Mouse (Mus musculus): ENCODE results near the gene Gabpb2. TPM values are rescaled to one million over a fixed set of nuclear protein-coding genes. Genes with fewer than 3 reads are reported as not detected.

Gene Gabpb2
- polyA plus RNA-seq, 1 experiment from 2014 or later: 7.7 TPM

GRCm38 (mm10) chr3:95230495-95231297, 13.0 kb upstream of the Gabpb2 start:
- H3K27me3 ChIP-seq (replicated peaks): no peaks in the 10 kb centered on the region

DNA sequence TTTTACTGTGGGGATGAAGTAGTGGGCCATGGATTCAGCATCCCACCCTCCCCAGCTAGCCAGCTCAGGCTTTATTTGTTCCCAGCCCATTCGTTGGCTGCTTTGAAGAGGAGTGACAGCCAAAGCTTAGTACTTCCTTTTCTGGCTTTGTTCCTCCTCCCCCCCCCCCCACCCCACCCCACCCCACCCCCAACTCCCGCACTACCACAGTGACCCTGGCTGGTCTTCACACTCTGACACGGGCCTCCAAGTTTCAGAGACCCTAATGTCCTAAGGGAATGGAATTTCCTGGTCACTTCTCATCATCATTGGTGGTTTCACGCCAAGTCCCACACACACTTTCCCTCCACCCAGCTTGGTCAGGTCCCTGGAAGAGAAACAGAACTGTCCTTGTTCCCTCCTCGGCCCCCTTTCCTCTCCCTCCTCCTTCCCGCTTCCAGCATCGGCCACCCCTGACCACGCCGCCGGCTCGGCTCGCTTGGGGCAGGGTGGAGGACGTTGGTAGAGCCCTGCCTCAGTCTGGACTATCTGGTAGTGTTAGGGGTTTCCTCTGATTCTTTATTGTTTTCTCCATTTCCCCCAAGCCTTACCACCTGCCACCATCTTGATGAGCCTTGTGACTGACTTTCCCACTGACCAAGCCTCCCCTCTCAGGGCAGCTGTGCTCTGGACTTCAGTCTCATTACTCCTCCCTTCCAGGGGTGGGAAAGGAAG, 12.2 kb upstream of the Gabpb2 start:
- H3K4me2 ChIP-seq: peak overlapping the region; percentile 86
- no peaks in the 10 kb centered on the region for H3K27me3 ChIP-seq (replicated peaks)
- H3K4me3 ChIP-seq: peak overlapping the region; percentile 97
- peaks cover 54% of the 10 kb centered on the region for H3K4me1 ChIP-seq (replicated peaks)
- H3K9me3 ChIP-seq (replicated peaks): no peaks in the 10 kb centered on the region
- peaks cover 51% of the 10 kb centered on the region for H3K36me3 ChIP-seq
- peak overlapping the region; percentile 88 for H3K27ac ChIP-seq (ENCODE audit: poor library complexity, severe bottlenecking)
- WGBS: 8% methylated on average over 13 of the region's 13 CpGs
- ATAC-seq (ENCODE audit: insufficient number of reproducible peaks, low FRiP score): peak; percentile 31
- H3K9ac ChIP-seq: peak overlapping the region; percentile 98

More at GRCm38 (mm10) chr3:95230495-95231297, 13.0 kb upstream of the Gabpb2 start:
- peak overlapping the region; percentile 97 for H3K4me3 ChIP-seq
- peaks cover 53% of the 10 kb centered on the region for H3K4me1 ChIP-seq (replicated peaks)
- WGBS: 51% methylated on average over 8 of the region's 8 CpGs
- H3K9me3 ChIP-seq (replicated peaks): no peaks in the 10 kb centered on the region
- peak overlapping the region; percentile 86 for H3K4me2 ChIP-seq
- H3K9ac ChIP-seq: peak overlapping the region; percentile 98
- H3K27ac ChIP-seq (ENCODE audit: poor library complexity, severe bottlenecking): peak overlapping the region; percentile 88
- no peak for ATAC-seq (ENCODE audit: insufficient number of reproducible peaks, low FRiP score)
- H3K36me3 ChIP-seq: peaks cover 51% of the 10 kb centered on the region

DNA sequence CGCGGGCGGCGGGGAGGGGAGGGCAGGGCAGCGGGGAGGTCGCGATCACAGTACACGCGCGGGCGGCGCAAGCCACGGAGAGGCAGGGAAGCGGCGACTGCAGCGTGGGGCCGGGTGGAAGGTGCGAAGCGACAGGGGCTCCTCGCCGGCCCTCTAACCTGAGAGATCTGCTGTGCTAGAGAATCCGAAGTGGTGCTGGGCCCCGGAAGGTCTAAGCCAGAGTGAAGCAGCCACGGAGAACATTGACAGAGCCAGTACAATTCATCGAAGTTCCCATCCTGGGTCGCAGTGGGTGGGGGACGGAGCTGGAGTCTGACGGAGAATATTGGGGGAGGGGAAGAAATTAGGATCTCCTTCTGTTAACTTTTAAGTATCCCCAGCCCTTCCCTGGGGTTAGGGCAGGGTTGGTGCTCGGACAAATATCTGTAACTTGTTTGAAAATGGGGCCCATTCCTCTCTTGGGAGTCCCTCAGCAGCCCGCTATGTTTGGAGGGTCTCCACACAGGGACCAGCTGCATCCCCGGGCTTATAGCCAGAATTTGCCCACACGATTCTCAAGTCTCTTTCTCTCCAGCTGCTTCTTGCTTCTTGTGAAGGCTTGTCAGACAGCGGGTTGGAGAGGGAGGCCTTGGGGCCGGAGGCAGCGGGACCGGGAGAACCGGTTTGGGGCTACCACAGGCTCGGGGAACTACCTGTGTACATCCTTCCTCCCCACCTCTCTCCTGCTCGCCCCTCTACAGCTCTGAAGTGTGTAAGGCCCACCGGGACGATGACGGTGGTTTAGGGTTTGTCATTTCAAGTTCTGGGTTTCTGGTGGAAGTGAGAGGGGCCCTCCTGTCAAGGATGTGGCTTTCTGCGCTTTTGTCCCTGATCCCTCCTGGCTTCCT, 11.4 kb upstream of the Gabpb2 start:
- H3K9me3 ChIP-seq (replicated peaks): no peaks in the 10 kb centered on the region
- H3K4me3 ChIP-seq: peak overlapping the region; percentile 97
- H3K27ac ChIP-seq (ENCODE audit: poor library complexity, severe bottlenecking): peak overlapping the region; percentile 88
- H3K4me2 ChIP-seq: peak overlapping the region; percentile 86
- H3K27me3 ChIP-seq (replicated peaks): no peaks in the 10 kb centered on the region
- no peak for ATAC-seq (ENCODE audit: insufficient number of reproducible peaks, low FRiP score)
- H3K9ac ChIP-seq: peak overlapping the region; percentile 98
- H3K36me3 ChIP-seq: peaks cover 45% of the 10 kb centered on the region
- WGBS: under 1% methylated on average over 38 of the region's 43 CpGs
- peaks cover 58% of the 10 kb centered on the region for H3K4me1 ChIP-seq (replicated peaks)

DNA sequence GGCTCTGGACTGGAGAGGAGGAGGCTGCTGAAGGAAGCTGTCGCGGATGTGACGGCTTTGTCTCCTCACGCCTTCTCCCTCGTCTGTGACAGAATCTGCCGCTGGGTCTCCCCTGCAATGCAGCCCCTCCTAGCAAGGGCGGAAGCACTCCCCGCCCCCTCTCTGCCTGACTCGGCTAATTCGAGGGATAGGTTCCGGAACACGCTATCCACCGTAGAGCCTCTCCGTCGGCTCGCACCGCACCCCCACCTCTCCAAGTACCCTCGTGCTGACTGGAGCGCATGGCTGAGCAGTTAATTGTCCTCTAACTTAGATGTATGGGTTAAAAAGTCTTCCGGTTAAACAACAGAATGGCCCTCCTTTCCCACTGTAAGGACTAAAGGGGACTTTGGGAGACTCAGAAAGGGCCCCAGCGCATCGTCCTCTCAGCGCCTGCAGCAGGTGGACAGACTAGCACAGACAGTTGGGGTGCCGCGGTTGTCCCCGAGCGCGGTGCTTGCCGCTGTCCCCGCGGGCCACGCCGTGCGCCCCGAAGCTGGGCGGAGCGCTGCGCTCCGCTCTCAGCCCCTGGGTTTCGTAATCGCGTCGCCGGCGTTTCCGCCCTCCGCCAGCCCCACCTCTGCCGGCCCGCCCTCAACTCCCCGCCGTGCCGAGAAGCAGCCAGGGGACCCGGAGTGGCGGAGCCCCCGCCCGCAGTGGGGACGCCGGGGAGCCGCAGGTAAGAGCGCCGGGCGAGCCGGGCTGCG, 10.6 kb upstream of the Gabpb2 start, which contains the start of gene Cdc42se1:
Gene Cdc42se1 (plus strand): TSS at position 585 of the 746 bp plus-strand sequence.
- H3K4me3 ChIP-seq: peak within 1 kb of the TSS; percentile 97
- H3K4me1 ChIP-seq (replicated peaks): peaks cover 62% of the 10 kb centered on the region
- peak; percentile 88 for ATAC-seq (ENCODE audit: insufficient number of reproducible peaks, low FRiP score)
- H3K36me3 ChIP-seq: peaks cover 45% of the 10 kb centered on the region
- no peaks in the 10 kb centered on the region for H3K27me3 ChIP-seq (replicated peaks)
- peak within 1 kb of the TSS; percentile 86 for H3K4me2 ChIP-seq
- peak within 1 kb of the TSS; percentile 98 for H3K9ac ChIP-seq
- peak within 1 kb of the TSS; percentile 88 for H3K27ac ChIP-seq (ENCODE audit: poor library complexity, severe bottlenecking)
- H3K9me3 ChIP-seq (replicated peaks): no peaks in the 10 kb centered on the region
- under 1% methylated on average over 48 of the region's 64 CpGs for WGBS

- H3K27ac ChIP-seq (ENCODE audit: poor library complexity, severe bottlenecking): no peak overlapping the region
- ATAC-seq (ENCODE audit: insufficient number of reproducible peaks, low FRiP score): no peak
- H3K4me1 ChIP-seq (replicated peaks): peaks cover 53% of the 10 kb centered on the region
- peak overlapping the region; percentile 56 for H3K4me2 ChIP-seq
- peaks cover 45% of the 10 kb centered on the region for H3K36me3 ChIP-seq
- peak overlapping the region; percentile 64; the same call in 1 of the 2 replicates for H3K9ac ChIP-seq
- no peaks in the 10 kb centered on the region for H3K9me3 ChIP-seq (replicated peaks)
- H3K4me3 ChIP-seq: peak overlapping the region; percentile 97
- 43% methylated on average over 1 of the region's 1 CpGs for WGBS
- H3K27me3 ChIP-seq (replicated peaks): no peaks in the 10 kb centered on the region
These were observed 9.5 kb upstream of the Gabpb2 start for GRCm38 (mm10) chr3:95227214-95227613.

- Histone ChIP-seq H3K9ac (peak overlapping the region; percentile 48; the same call in 1 of the 2 replicates), H3K27ac (ENCODE audit: poor library complexity, severe bottlenecking) (no peak overlapping the region), H3K4me2 (no peak overlapping the region), H3K9me3 (replicated peaks) (no peaks in the 10 kb centered on the region), H3K4me1 (replicated peaks) (peaks cover 25% of the 10 kb centered on the region), H3K27me3 (replicated peaks) (no peaks in the 10 kb centered on the region), H3K4me3 (no peak overlapping the region), H3K36me3 (peaks cover 56% of the 10 kb centered on the region)
- WGBS: 27% methylated on average over 6 of the region's 6 CpGs
- no peak for ATAC-seq (ENCODE audit: insufficient number of reproducible peaks, low FRiP score)
These were observed 6.6 kb upstream of the Gabpb2 start for GRCm38 (mm10) chr3:95224295-95224694.

DNA sequence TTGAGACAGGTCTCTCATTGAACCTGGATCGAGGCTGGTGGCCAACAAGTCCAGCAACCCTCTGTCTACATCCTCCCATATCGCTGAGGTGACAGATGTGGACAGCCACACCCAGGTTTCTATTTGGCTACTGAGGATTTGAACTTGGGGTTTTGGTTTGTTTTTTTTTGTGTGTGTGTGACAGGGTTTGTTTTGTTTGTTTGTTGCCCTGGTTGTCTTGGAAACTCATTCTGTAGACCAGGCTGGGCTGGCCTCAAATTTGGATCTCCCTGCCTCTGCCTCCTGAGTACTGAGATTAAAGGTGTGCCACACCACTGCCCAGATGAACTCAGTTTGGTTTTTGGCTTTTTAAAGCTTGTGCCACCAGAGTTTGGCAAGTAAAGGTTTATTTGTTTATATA, 5.3 kb upstream of the Gabpb2 start:
- peaks cover 25% of the 10 kb centered on the region for H3K4me1 ChIP-seq (replicated peaks)
- H3K27ac ChIP-seq (ENCODE audit: poor library complexity, severe bottlenecking): no peak overlapping the region
- H3K4me3 ChIP-seq: no peak overlapping the region
- WGBS: 88% methylated on average over 2 of the region's 2 CpGs
- no peaks in the 10 kb centered on the region for H3K27me3 ChIP-seq (replicated peaks)
- H3K9me3 ChIP-seq (replicated peaks): no peaks in the 10 kb centered on the region
- ATAC-seq (ENCODE audit: insufficient number of reproducible peaks, low FRiP score): no peak
- H3K4me2 ChIP-seq: no peak overlapping the region
- H3K36me3 ChIP-seq: peaks cover 56% of the 10 kb centered on the region
- no peak overlapping the region for H3K9ac ChIP-seq

- Histone ChIP-seq H3K27me3 (replicated peaks) (no peaks in the 10 kb centered on the region), H3K36me3 (peaks cover 54% of the 10 kb centered on the region), H3K27ac (ENCODE audit: poor library complexity, severe bottlenecking) (peak overlapping the region; percentile 99; the same call in 1 of the 2 replicates), H3K9me3 (replicated peaks) (no peaks in the 10 kb centered on the region), H3K9ac (no peak overlapping the region), H3K4me1 (replicated peaks) (peaks cover 9% of the 10 kb centered on the region), H3K4me2 (peak overlapping the region; percentile 71), H3K4me3 (peak overlapping the region; percentile 80)
- WGBS: 74% methylated on average over 6 of the region's 6 CpGs
- no peak for ATAC-seq (ENCODE audit: insufficient number of reproducible peaks, low FRiP score)
These were observed 886 bp upstream of the Gabpb2 start for GRCm38 (mm10) chr3:95218466-95219137.

GRCm38 (mm10) chr3:95216655-95217254, 961 bp downstream of the Gabpb2 start:
- H3K27ac ChIP-seq (ENCODE audit: poor library complexity, severe bottlenecking): peak overlapping the region; percentile 99
- 21% methylated on average over 4 of the region's 4 CpGs for WGBS
- peak; percentile 20 for ATAC-seq (ENCODE audit: insufficient number of reproducible peaks, low FRiP score)
- H3K9me3 ChIP-seq (replicated peaks): no peaks in the 10 kb centered on the region
- no peaks in the 10 kb centered on the region for H3K27me3 ChIP-seq (replicated peaks)
- H3K4me2 ChIP-seq: peak overlapping the region; percentile 71
- H3K4me1 ChIP-seq (replicated peaks): peaks cover 9% of the 10 kb centered on the region
- H3K4me3 ChIP-seq: peak overlapping the region; percentile 80
- peak overlapping the region; percentile 91 for H3K9ac ChIP-seq
- peaks cover 46% of the 10 kb centered on the region for H3K36me3 ChIP-seq
